Mouse (Mus musculus): ENCODE results near the gene Tmem190. TPM values are rescaled to one million over a fixed set of nuclear protein-coding genes. Genes with fewer than 3 reads are reported as not detected.
"Not testable (repeated sequence)": the region's sequence is repeated elsewhere in the genome, so short reads cannot be mapped to it uniquely, and the experiment has no call there.

Tmem190 gene
- total RNA-seq, 2 experiments from 2014 or later: not detected

DNA sequence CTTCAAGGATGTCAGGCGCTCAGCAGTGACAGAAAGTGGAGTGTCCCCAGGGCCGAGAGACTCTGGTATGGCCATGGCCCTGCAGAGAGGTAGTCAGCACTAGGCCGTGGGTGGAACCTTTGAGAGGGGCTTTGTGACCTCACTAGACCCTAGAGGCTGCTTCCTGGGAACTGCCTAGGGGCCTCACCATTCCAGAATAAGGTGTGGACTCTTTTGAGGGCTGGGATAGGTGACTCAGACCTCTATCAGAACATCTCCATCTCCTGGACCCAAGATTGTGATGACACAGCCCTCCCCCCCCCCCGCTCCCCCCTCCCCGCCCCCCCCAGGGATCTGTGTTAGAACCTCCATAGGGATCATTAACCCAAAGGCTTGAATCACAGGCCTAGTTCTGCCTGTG is 11.5 kb upstream of the Tmem190 start, which contains the start of gene Fam71e2:
Gene Fam71e2, minus strand, starts transcription at position 101 of the 400 bp plus-strand sequence.
- no peak for DNase-seq
- intact Hi-C loops (cut with DNase I): no loop called here

- intact Hi-C loops (cut with DNase I): no loop called here
These were observed 6.6 kb upstream of the Tmem190 start for GRCm38 (mm10) chr7:4776131-4776530.

DNA sequence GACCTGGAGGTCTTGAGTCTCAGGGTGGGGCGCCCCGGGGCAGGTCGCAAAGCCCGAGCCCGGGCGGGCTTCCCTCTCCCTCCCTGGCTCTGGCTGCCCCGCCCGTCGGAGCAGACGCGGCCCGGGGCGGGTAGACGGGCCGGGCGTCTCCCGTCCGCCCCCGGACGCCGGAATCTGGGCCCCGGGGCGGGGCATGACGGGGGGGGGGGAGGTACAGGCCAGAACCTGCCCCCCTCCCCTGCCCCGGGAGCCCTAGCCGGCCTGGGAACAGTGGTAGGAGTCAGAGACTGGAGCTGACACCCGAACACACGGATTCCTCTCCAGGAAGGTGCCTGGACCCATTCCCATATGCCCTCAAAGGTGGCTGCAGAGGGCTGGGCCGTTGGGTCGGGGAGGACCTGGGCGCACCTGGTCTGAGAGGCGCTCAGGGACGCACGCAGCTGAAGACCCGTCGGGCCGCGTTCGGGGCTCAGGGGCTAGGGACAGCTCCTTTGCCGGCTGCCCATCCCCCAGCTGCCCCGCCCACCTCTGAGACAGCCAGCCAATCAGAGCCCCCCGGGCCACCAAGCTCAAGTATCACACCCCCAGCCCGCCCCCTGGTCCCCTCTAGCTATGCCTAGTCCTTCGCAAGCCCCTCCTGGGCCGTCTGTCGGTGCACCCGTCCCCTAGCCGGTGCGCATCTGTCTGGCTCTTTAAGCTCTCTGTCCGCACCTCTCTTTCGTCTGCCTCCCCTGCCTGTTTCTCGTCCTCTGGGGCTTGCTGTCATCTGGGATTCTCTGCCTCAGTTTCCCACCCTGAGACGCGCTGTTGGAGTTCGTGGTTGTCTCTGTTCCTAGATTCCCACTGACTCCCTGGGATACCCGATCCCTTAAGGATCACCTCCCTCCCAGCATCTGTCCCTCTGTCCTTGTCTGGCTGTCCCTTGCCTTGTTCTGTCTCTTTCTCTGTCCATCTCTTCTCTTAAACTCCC is 5.6 kb upstream of the Tmem190 start:
- peak; percentile 76 for DNase-seq
- intact Hi-C loops (cut with DNase I): no loop called here

More at GRCm38 (mm10) chr7:4776131-4776530, 6.6 kb upstream of the Tmem190 start:
- no peak for DNase-seq

GRCm38 (mm10) chr7:4777851-4778637 is 4.7 kb upstream of the Tmem190 start:
- intact Hi-C loops (cut with DNase I): no loop called here
- DNase-seq: no peak

DNA sequence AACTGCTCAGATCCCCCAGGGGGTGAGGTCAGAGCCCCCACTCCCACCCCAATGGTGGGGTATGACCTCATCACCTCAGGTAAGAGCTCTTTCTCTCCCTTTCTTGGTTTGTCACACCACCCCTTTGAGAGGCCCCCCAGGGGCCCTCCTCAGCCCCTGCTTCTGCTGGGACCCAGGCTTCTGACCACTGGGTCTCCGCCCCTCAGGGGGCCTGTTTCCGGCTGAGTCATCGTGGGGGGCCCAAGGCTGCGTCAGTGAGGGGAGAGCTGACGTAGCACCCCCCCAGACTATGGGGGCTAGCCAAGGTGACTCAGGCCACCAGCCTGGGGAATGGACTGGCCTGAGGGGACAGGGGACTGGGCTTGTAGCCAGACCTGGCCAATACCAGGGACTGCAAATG is 2.8 kb upstream of the Tmem190 start:
- DNase-seq: no peak
- intact Hi-C loops (cut with DNase I): no loop called here

GRCm38 (mm10) chr7:4782130-4782529 is 607 bp upstream of the Tmem190 start:
- intact Hi-C loops (cut with DNase I): no loop called here
- no peak for DNase-seq

GRCm38 (mm10) chr7:4783667-4784268 is 1.0 kb downstream of the Tmem190 start:
- no peak for DNase-seq
- intact Hi-C loops (cut with DNase I): no loop called here

DNA sequence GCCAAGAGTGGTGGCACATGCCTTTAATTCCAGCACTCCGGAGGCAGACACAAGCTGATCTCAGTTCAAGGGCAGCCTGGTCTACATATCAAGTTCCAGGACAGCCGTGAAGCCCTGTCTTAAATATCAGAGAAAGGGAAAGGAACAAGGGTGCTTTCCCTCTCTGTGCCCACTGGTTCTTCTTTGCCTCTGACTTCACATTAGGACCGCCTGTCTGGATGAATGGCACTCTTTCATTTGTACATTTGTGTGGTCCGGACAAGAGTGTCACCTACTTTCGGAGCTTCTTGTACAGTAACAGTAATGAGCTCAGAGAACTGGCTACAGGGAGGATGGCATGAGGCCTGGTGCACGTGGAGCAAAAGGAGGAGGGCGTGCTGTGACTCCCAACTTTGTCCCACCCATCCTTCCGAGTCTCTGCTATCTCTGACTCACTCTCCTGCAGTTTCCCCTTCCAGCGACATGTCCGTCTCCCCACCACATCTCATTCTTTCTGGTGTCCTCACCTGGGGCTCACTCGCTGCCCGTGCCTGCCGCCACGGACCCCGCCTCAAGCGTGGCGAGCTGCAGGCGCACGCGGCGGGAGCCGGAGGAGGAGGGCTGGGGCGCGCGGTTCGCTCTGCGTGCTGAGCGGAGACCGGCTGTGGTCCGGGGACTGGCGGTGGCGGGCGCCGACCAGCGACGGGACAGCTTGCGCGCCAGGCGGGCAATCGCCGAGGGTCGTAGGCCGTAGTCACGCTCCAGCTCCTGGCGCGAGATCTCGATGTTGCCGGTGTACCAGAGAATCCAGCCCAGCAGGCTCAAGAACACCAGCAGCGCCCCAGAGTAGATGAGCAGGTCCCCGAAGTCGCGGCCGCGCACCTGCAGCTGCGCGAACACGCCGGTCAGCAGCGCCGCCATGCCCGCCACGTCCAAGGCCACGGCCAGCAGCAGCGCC is 6.0 kb downstream of the Tmem190 start:
- intact Hi-C loops (cut with DNase I): loop anchor here (5.0 kb wide), 1 partner anchor 36 kb away; the partner anchor contains the start of gene Cox6b2
- peak; percentile 67 for DNase-seq

GRCm38 (mm10) chr7:4789436-4789935 is 6.7 kb downstream of the Tmem190 start, which contains the start of gene Tmem238:
Tmem238 (minus strand) TSS chr7:4789656.
- intact Hi-C loops (cut with DNase I): loop anchor here (5.0 kb wide), 1 partner anchor 37 kb away; the partner anchor contains the start of gene Cox6b2
- DNase-seq: peak; percentile 28

DNA sequence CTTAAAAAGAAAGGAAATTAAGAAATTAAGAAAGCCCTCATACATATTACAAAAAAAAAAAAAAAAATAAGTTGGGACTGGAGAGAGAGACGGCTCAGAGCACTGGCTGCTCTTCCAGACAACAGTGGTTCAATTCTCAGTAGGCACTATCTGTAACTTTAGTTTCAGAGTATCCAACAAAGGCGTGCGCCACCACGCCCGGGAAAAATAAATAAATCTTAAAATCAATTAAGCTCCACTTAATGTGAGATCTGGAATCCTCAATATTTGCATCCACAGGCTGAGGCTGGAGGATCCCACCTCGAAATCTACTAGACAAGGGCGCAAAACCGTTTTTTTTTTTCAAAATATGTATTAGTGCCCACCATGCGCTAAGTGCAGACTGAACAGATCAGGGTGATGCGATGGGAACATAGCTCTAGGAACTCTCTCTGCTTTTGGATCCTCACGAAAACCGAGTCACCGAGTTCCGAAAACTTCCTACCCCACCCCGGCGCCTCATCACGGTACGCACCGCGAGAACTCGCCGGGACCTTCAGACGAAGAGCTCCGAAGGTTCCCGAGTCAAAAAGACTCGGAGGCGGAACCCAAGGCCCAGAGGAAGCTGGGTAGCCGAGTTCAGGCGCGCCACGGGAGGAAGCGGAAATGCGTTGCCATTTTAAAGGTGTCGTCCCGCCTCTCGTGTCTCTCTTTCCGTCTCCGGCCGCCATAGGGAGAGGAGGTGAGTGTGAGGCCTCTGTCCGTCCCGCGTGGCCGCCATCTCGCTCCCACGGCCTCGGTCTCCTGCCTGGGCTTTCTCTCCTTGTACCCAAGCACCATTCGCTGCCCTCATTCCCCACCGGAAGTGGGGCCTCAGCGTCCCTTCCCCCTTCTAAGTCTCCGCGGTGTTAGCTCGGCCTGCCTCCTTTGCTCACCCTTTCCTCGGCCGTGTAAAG is 9.8 kb downstream of the Tmem190 start, which contains the start of gene Rpl28:
Gene Rpl28, plus strand, starts transcription at position 597 of the 935 bp plus-strand sequence.
- intact Hi-C loops (cut with DNase I): loop anchor here (10.0 kb wide), 1 partner anchor 88 kb away; no protein-coding TSS in a partner anchor
- peak; percentile 96 for DNase-seq

DNA sequence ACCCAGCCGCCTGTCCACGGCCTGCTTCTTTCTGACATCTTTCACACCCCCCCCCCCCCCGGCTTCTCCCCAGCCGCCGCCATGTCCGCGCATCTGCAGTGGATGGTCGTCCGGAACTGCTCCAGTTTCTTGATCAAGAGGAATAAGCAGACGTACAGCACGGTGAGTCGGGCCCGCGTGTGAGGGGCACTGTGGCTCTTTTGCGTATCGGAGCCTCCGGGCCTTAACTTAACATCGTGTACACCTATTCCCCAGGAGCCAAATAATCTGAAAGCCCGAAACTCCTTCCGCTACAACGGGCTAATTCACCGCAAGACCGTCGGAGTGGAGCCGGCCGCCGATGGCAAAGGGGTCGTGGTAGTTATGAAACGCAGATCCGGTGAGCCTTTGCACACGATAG is 10.5 kb downstream of the Tmem190 start:
- not testable (repeated sequence) for DNase-seq
- intact Hi-C loops (cut with DNase I): loop anchor here (10.0 kb wide), 1 partner anchor 88 kb away; no protein-coding TSS in a partner anchor

DNA sequence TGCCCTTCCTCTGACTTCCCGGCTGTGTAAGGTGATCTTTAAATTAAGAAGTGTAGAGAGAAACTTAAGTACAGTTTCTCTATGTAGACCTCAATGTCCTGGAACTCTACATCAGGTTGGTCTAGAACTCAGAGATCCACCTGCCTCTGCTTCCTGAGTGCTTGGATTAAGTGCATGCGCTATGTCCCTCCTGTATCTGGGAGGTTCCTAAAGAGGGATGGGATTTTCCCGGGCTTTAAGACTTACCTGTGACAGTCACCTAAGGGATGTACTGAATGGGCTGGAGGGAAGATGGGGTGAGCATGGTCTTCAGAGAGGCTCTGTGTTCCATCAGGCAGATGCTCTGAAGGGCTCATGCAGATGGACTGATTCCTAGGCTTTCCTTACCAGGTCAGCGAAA is 10.9 kb downstream of the Tmem190 start:
- intact Hi-C loops (cut with DNase I): loop anchor here (10.0 kb wide), 1 partner anchor 89 kb away; no protein-coding TSS in a partner anchor
- DNase-seq: no peak

DNA sequence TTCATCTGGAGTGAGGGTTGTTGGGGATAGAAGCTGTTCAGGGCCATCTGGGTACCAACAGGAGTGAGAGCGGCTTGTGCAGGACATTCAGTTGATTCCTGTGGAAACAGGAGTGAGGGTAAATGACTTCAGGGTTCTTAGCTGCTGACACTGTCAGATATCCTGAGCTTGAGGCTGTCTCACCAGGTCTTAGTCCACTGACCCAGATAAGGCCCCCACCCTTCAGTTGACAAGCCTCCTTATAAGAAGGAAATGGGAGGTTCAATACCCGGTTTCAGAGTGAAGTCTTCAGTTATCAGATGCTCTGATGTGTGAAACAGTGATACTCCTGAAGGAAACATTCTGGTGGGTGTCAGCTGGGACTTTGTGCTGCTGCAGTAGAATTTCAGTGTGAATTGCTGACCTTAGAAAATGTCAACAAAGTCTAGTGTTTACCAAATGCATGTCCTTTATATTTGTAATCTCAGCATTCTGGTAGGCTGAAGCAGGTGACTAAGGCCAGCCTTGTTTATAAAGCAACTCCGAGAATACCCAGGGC is 12.0 kb downstream of the Tmem190 start:
- no peak for DNase-seq
- intact Hi-C loops (cut with DNase I): loop anchor here (5.0 to 10.0 kb wide), 2 partner anchors 90 to 237 kb away; no protein-coding TSS in a partner anchor

- DNase-seq: no peak
- intact Hi-C loops (cut with DNase I): loop anchor here (5.0 to 10.0 kb wide), 2 partner anchors 91 to 239 kb away; no protein-coding TSS in a partner anchor
These were observed 13.2 kb downstream of the Tmem190 start for GRCm38 (mm10) chr7:4795767-4796433.

DNA sequence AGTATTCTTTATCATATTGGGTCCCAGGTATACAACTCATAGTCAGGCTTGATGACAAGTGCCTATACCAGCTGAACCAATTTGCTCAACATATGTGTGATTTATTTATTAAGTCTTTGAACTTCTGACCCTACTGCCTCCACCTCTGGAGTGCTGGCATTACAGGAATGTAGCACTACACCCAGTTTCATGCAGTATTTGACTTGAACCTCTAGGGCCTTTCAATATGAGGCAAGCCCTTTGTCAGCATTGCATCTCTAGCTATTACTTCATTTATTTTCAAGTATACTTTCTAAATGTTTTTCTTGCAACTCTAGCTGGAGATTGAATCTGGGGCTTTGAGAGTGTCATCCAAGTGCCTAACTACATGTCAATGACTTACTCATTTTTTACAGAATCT is 19.5 kb downstream of the Tmem190 start:
- intact Hi-C loops (cut with DNase I): no loop called here
- no peak for DNase-seq

DNA sequence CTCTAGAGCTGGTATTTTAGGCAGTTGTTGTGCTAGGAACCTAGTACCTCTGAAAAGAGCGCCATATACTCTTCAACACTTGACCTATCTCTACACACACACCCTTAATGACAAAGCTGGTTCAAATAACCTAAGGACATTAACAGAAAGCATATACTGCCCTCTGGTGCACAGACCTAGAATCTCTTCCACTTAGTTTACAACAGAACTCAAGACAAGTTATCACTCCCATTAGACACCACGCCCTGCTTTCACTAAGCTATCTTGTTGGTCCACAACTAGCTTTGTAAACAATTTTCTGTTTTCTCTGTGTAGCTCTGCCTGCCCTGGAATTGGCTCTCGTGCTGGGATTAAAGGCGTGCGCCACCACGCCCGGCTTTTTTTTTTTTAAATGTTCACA is 24.0 kb downstream of the Tmem190 start:
- DNase-seq: no peak
- intact Hi-C loops (cut with DNase I): no loop called here

GRCm38 (mm10) chr7:4811131-4811530 is 28.4 kb downstream of the Tmem190 start:
- intact Hi-C loops (cut with DNase I); DNase-seq: not testable (repeated sequence)

Measured in left cerebral cortex, postnatal 4 days (tissue).